Mouse (Mus musculus) spleen, postnatal 0 days (tissue): ENCODE measurements around the gene Nfkbiz. TPM values are rescaled to one million over a fixed set of nuclear protein-coding genes. Genes with fewer than 3 reads are reported as not detected.

ENCODE experiments used
- polyA plus RNA-seq: library from polyadenylated mRNA; unstranded; fragments of >200 nt; fragmentation: Nextera tagmentation; extraction: Ambion mirVana; gene quantifications from 2 replicates; pipeline ENCODE4 v1.2.1, GENCODE M21; 2015

Gene Nfkbiz
- polyA plus RNA-seq, result 3.6 and 5.0 TPM in 2 replicates

DNA sequence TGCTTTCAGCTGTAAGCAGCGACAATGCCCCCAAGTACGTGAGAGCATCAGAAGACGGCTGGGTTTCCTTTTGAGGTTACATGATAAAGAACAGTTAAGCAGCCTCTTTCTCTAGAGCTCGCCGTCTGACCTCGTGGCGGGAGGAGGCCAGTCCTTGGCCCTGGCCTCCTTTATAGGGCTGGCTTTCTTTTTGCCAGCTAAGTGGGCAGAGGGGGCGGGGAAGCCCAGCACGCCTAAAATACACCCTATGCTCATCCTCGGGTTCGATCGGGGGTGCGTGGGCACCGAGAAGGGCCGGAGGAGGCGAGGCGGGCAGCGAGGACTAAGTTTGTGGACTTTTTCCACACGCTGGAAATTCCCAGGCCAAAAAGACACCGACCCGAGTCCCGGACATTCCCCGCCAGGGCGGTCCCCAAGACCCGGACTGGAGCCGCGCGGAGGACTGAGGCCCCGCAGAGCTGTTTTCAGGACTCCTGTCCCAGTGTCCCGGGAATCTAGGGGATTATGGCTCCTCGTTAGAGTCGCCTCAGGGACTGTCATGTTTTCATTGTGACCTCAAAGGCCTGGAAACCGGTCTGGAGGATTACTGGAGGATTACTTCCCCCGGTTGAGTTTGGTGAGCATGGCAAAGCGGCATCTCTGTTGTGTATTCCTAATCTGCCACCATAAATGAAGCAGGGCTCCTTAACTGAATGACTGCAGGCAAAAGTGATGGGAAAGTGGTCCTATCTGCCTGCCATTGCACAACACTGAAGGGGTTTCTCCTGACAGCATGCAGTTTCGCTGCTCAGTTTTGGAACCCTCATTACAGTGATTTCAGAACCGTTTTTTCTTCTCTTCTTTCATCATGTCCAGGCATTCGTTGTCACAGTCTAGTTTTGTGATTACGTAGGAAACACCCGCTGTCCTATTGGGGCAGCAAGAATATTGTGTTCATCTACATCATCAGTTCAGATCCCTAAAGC, at the start of gene Nfkbiz:
Gene Nfkbiz, minus strand, starts transcription at position 390 of the 965 bp plus-strand sequence.

Other genes starting within 250 kb of the Nfkbiz start
- 0.97 and 1.1 TPM in 2 replicates for gene Nxpe3, start 56.4 kb upstream of the Nfkbiz start, polyA plus RNA-seq
- gene Cep97, start 96.0 kb upstream of the Nfkbiz start, polyA plus RNA-seq, result 6.7 and 7.0 TPM in 2 replicates
- 637 and 676 TPM in 2 replicates for gene Rpl24, start 127.4 kb upstream of the Nfkbiz start, polyA plus RNA-seq
- 13.2 and 13.8 TPM in 2 replicates for gene Zbtb11, start 135.0 kb upstream of the Nfkbiz start, polyA plus RNA-seq
- gene Pcnp, start 190.8 kb upstream of the Nfkbiz start, polyA plus RNA-seq, result 112 and 113 TPM in 2 replicates
- gene Trmt10c, start 198.9 kb upstream of the Nfkbiz start, polyA plus RNA-seq, result 16.2 and 16.3 TPM in 2 replicates
- gene Senp7, start 209.4 kb upstream of the Nfkbiz start, polyA plus RNA-seq, result 24.4 and 25.1 TPM in 2 replicates